Mouse (Mus musculus) hindbrain, embryonic 12.5 days (tissue): Measurements from ENCODE around the gene Ksr2. TPM values are rescaled to one million over a fixed set of nuclear protein-coding genes. Genes with fewer than 3 reads are reported as not detected.
A peak's percentile ranks its signal among the peaks of the same experiment; 100 is the strongest.
"Not testable (repeated sequence)": the region's sequence is repeated elsewhere in the genome, so short reads cannot be mapped to it uniquely, and the experiment has no call there.

Experiments
- ATAC-seq: fragments of 200-750 bp; cut with Nextera tagmentation; 2 replicates; pipeline ENCODE4 v1.8.0; 2017; ENCODE audit warnings: moderate TSS enrichment; ENCODE audit not compliant: low FRiP score
- H3K27ac ChIP-seq: fragments of 300-500 bp; sonication (generic); 2 replicates; pipeline ENCODE4 v1.5.1; 2016; ENCODE audit warnings: mild to moderate bottlenecking
- H3K27me3 ChIP-seq: fragments of 300-500 bp; sonication (generic); 2 replicates; pipeline ENCODE4 v1.6.1; 2016; ENCODE audit warnings: mild to moderate bottlenecking
- H3K36me3 ChIP-seq: fragments of 300-500 bp; sonication (generic); 2 replicates; pipeline ENCODE4 v1.6.1; 2016; ENCODE audit warnings: mild to moderate bottlenecking
- H3K4me1 ChIP-seq: fragments of 300-500 bp; sonication (generic); 2 replicates; pipeline ENCODE4 v1.6.1; 2016
- H3K4me2 ChIP-seq: fragments of 300-500 bp; sonication (generic); replicated peaks from 2 replicates; pipeline ENCODE4 v1.6.1; 2016; ENCODE audit warnings: mild to moderate bottlenecking
- H3K4me3 ChIP-seq: fragments of 300-500 bp; sonication (generic); 2 replicates; pipeline ENCODE4 v1.5.1; 2016; ENCODE audit warnings: mild to moderate bottlenecking
- H3K9ac ChIP-seq: fragments of 300-500 bp; sonication (generic); 2 replicates; pipeline ENCODE4 v1.6.1; 2016; ENCODE audit warnings: mild to moderate bottlenecking, moderate library complexity
- H3K9me3 ChIP-seq: fragments of 300-500 bp; sonication (generic); replicated peaks from 2 replicates; pipeline ENCODE4 v1.6.1; 2016; ENCODE audit warnings: mild to moderate bottlenecking
- WGBS: fragments of 180-500 bp; shearing (Covaris S2); methylation state at CpG from one replicate; pipeline ENCODE4 v1.1.7; 2016; 5-methylcytosine and 5-hydroxymethylcytosine counted together
- polyA plus RNA-seq: library from polyadenylated mRNA; unstranded; fragments of >200 nt; fragmentation: Nextera tagmentation; extraction: Ambion mirVana; gene quantifications from 2 replicates; pipeline ENCODE4 v1.2.1, GENCODE M21; 2016

Ksr2 gene
- polyA plus RNA-seq, 1 experiment from 2014 or later: 4.4 TPM

GRCm38 (mm10) chr5:117388296-117388751 is 25.5 kb upstream of the Ksr2 start:
- Histone ChIP-seq H3K4me2 (peak overlapping the region; percentile 65), H3K27ac (peak overlapping the region; percentile 76), H3K36me3 (peaks cover 23% of the 10 kb centered on the region), H3K27me3 (no peaks in the 10 kb centered on the region), H3K9me3 (no peaks in the 10 kb centered on the region; the same call in 1 of the 2 replicates), H3K9ac (peak overlapping the region; percentile 88), H3K4me1 (peaks cover 14% of the 10 kb centered on the region), H3K4me3 (peak overlapping the region; percentile 75)
- 12% methylated on average over 16 of the region's 16 CpGs for WGBS
- peak; percentile 12 for ATAC-seq

GRCm38 (mm10) chr5:117388877-117389276 is 24.9 kb upstream of the Ksr2 start, which contains the start of gene Rfc5:
Gene Rfc5, minus strand, starts transcription at chr5:117389047.
- Histone ChIP-seq H3K27ac (peak within 1 kb of the TSS; percentile 76), H3K4me2 (peak within 1 kb of the TSS; percentile 65), H3K27me3 (no peaks in the 10 kb centered on the region), H3K36me3 (peaks cover 17% of the 10 kb centered on the region), H3K9ac (peak within 1 kb of the TSS; percentile 88), H3K4me1 (peaks cover 14% of the 10 kb centered on the region), H3K4me3 (peak within 1 kb of the TSS; percentile 75), H3K9me3 (no peaks in the 10 kb centered on the region; the same call in 1 of the 2 replicates)
- WGBS: under 1% methylated on average over 43 of the region's 44 CpGs
- peak; percentile 96 for ATAC-seq

GRCm38 (mm10) chr5:117390895-117391294 is 22.9 kb upstream of the Ksr2 start:
- WGBS: 96% methylated on average over 1 of the region's 1 CpGs
- no peak overlapping the region for H3K9ac ChIP-seq
- H3K4me2 ChIP-seq: no peak overlapping the region
- ATAC-seq: no peak
- H3K9me3 ChIP-seq: no peaks in the 10 kb centered on the region; the same call in 1 of the 2 replicates
- peaks cover 14% of the 10 kb centered on the region for H3K4me1 ChIP-seq
- H3K27me3 ChIP-seq: no peaks in the 10 kb centered on the region
- no peaks in the 10 kb centered on the region for H3K36me3 ChIP-seq
- no peak overlapping the region for H3K4me3 ChIP-seq
- H3K27ac ChIP-seq: no peak overlapping the region

DNA sequence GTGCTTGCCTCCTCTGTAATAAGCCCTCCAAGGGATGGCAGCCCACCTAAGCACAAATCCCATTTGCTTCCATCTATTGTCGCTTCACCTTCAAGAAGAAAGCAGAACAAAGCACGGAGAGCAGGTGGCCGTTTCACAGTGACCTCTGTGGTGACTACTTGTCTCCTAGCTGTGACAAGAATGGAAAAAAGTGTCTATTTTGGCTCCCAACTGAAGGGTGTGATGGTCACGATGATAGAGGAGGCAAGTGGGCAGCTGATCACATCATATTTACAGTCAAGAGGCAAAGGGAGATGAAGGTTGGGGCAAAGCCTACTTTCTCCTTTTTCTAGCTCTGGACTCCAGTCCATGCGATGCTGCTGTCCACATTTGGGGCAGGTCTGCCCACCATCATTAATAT is 18.0 kb upstream of the Ksr2 start:
- Histone ChIP-seq H3K27ac (no peak overlapping the region), H3K4me2 (no peak overlapping the region), H3K27me3 (no peaks in the 10 kb centered on the region), H3K36me3 (no peaks in the 10 kb centered on the region), H3K4me1 (0 out of 2 replicates have a peak, but pooled peaks cover 2% of the 10 kb centered on the region), H3K4me3 (no peak overlapping the region), H3K9me3 (no peaks in the 10 kb centered on the region; the same call in 1 of the 2 replicates), H3K9ac (no peak overlapping the region)
- 88% methylated on average over 5 of the region's 5 CpGs for WGBS
- ATAC-seq: no peak

DNA sequence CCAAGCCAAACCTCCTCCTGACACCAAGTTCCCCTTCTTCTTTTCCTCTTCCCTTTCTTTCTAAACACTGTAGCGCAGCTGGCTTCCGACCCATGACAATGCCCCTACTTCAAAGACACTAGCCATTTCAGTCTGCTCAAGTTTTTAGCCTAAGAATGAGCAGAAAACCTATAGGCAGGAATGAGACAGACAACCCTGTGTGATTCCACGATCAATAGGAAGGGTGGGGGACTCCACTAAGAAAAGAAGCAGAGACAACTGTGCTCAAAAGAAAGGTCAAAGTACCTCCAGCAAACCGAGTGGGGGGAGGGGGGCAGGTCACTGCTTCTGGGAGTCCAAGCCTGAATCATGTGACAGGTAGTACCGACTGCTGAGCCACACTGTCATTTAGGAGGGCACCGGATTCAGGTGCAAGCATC is 17.2 kb upstream of the Ksr2 start:
- ATAC-seq: no peak
- Histone ChIP-seq H3K27ac (no peak overlapping the region), H3K9ac (no peak overlapping the region), H3K4me1 (0 out of 2 replicates have a peak, but pooled peaks cover 2% of the 10 kb centered on the region), H3K4me3 (no peak overlapping the region), H3K4me2 (no peak overlapping the region), H3K9me3 (no peaks in the 10 kb centered on the region; the same call in 1 of the 2 replicates), H3K36me3 (no peaks in the 10 kb centered on the region), H3K27me3 (no peaks in the 10 kb centered on the region)
- WGBS: 54% methylated on average over 6 of the region's 6 CpGs

DNA sequence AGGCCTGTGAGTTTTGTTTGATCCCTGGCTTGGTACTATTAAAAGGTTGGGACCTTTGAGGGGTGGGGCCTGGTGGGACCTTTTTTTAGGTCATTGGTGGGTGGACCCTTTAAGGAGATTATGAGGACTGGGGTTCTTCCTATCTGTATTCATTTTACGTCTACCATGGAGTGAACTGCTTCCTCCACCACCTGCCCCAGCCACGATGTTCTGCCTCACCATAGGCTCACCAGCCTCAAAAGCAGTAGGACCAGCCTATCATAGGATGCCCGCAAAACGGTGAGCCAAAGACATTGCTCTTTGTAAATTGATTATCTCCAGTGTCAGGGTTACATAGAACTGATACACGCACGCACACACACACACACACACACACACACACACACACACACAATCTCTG is 16.4 kb upstream of the Ksr2 start:
- no peak overlapping the region for H3K4me2 ChIP-seq
- H3K36me3 ChIP-seq: no peaks in the 10 kb centered on the region
- H3K4me1 ChIP-seq: 0 out of 2 replicates have a peak, but pooled peaks cover 2% of the 10 kb centered on the region
- H3K9ac ChIP-seq: no peak overlapping the region
- no peak overlapping the region for H3K4me3 ChIP-seq
- no peaks in the 10 kb centered on the region for H3K27me3 ChIP-seq
- no peak for ATAC-seq
- WGBS: 81% methylated on average over 6 of the region's 6 CpGs
- no peaks in the 10 kb centered on the region; the same call in 1 of the 2 replicates for H3K9me3 ChIP-seq
- H3K27ac ChIP-seq: no peak overlapping the region

DNA sequence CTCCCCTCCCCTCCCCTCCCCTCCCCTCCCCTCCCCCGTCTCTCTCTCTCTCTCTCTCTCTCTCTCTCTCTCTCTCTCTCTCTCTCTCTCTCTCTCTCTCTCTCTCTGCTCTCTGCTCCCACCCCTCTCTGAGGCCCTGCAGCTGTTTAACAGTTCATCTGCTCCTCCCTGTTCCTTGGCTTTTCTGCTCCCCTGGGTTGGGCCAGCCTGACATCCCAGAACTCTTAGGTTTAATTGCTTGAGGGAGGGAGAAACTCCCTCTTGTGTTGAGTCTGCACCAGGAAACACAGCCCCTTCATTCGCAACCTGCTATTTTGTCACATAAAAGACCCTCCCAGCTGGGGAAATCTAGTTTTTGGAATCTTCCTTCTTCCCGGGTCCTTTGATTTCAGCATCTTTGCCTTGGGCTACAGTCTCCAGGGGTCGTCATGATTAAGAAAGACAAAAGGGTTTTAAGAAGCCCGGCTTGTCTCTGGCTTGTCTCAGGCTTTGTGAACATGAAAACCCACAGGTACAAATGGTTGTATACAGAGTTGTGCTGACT is 15.7 kb upstream of the Ksr2 start:
- H3K4me1 ChIP-seq: 0 out of 2 replicates have a peak, but pooled peaks cover 2% of the 10 kb centered on the region
- H3K4me2 ChIP-seq: no peak overlapping the region
- 30% methylated on average over 4 of the region's 5 CpGs for WGBS

DNA sequence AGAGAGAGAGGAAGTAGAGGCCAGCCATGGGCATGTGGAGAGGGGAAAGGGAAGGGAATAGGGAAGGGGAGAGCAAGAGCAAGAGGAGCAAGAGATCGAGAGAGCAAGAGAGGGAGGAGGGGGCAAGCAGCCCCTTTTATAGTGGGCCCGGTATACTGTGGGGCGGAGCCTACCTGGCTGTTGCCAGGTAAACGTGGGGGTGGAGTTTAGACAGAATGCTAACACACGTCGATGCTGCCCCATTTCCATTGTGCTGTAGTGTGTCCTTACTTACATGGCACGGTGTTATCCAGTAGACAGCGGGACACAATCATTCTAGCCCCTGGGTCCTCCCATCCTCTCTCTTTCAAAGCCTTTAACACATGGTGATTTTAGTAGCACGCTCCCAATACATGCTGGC is 14.5 kb upstream of the Ksr2 start:
- no peak overlapping the region for H3K4me2 ChIP-seq
- 0 out of 2 replicates have a peak, but pooled peaks cover 2% of the 10 kb centered on the region for H3K4me1 ChIP-seq
- H3K4me3 ChIP-seq: no peak overlapping the region
- no peaks in the 10 kb centered on the region for H3K9me3 ChIP-seq
- H3K36me3 ChIP-seq: no peaks in the 10 kb centered on the region
- H3K27me3 ChIP-seq: no peaks in the 10 kb centered on the region
- H3K27ac ChIP-seq: no peak overlapping the region
- WGBS: 70% methylated on average over 9 of the region's 9 CpGs
- no peak for ATAC-seq
- no peak overlapping the region for H3K9ac ChIP-seq

More for the DNA sequence above, 15.7 kb upstream of the Ksr2 start:
- Histone ChIP-seq H3K36me3 (no peaks in the 10 kb centered on the region), H3K4me3 (no peak overlapping the region), H3K27me3 (no peaks in the 10 kb centered on the region), H3K9me3 (no peaks in the 10 kb centered on the region; the same call in 1 of the 2 replicates), H3K27ac (no peak overlapping the region), H3K9ac (no peak overlapping the region)
- no peak for ATAC-seq

DNA sequence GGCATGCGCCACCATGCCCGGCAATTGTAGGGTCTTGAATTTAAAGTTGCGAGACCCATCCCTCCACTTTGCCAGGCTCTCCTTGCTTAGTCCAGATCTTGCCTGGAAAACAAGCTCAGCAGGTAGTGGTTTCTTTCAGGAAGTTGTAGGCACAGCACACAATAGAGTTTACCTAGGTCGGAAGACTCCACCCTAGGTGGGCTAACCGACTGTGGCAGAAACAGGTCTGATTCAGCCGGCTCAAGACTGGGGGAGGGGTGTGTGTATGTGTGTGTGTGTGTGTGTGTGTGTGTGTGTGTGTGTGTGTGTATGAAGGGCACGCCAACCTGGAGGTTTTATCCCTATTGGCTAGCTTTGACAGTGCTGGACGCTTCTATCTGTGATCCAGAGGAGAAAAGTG is 10.2 kb upstream of the Ksr2 start:
- no peak overlapping the region for H3K9ac ChIP-seq
- H3K36me3 ChIP-seq: no peaks in the 10 kb centered on the region
- no peak overlapping the region for H3K4me3 ChIP-seq
- no peaks in the 10 kb centered on the region for H3K4me1 ChIP-seq
- no peaks in the 10 kb centered on the region for H3K9me3 ChIP-seq
- 83% methylated on average over 8 of the region's 8 CpGs for WGBS
- ATAC-seq: no peak
- H3K27ac ChIP-seq: no peak overlapping the region
- no peak overlapping the region for H3K4me2 ChIP-seq
- no peaks in the 10 kb centered on the region for H3K27me3 ChIP-seq

DNA sequence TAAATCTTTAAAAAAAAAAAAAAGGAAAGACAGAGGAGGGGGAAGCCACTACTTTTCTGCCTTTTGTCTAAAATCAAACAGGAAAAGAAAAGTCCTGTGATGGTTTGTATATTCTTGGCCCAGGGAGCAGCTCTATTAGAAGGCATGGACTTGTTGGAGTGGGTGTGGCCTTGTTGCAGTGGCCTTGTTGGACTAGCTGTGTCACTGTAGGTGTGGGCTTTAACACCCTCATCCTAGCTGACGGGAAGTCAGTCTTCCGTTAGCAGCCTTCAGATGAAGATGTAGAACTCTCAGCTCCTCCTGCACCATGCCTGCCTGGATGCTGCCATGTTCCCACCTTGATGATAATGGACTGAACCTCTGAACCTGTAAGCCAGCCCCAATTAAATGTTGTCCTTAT is 9.1 kb upstream of the Ksr2 start:
- not testable (repeated sequence) for H3K4me3 ChIP-seq, H3K36me3 ChIP-seq, H3K27me3 ChIP-seq, H3K9ac ChIP-seq, H3K9me3 ChIP-seq, ATAC-seq, H3K27ac ChIP-seq, H3K4me1 ChIP-seq, H3K4me2 ChIP-seq
- 95% methylated on average over 2 of the region's 2 CpGs for WGBS

GRCm38 (mm10) chr5:117408216-117408615 is 5.6 kb upstream of the Ksr2 start:
- no peak for ATAC-seq
- Histone ChIP-seq H3K27me3 (peaks cover 8% of the 10 kb centered on the region; the same call in 1 of the 2 replicates), H3K4me2 (no peak overlapping the region), H3K9ac (no peak overlapping the region), H3K36me3 (no peaks in the 10 kb centered on the region), H3K4me1 (peaks cover 4% of the 10 kb centered on the region), H3K27ac (no peak overlapping the region), H3K4me3 (no peak overlapping the region), H3K9me3 (no peaks in the 10 kb centered on the region)
- WGBS: 58% methylated on average over 4 of the region's 4 CpGs

DNA sequence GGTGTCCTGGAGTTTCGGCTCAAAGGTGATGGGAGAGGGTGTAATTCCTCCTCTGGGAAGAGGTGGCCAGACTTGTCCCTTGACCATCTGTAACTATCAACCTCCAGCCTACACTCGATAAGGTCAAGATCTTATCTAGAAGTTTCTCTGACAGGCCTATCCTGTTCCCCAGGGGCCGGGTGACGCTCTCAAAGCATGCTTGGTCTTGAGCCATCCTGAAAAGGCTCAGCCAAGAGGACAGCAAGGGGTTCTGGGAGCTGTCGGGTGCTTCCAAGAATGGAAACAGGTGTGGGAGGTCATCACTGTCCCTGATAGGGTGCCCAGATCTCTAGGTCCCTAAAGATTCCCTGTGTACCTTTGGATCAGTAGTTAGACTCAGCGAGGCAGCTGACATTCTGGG is 4.4 kb upstream of the Ksr2 start:
- 75% methylated on average over 6 of the region's 6 CpGs for WGBS
- H3K4me2 ChIP-seq: no peak overlapping the region
- H3K4me1 ChIP-seq: peaks cover 6% of the 10 kb centered on the region
- no peak overlapping the region for H3K9ac ChIP-seq
- H3K9me3 ChIP-seq: no peaks in the 10 kb centered on the region
- no peak overlapping the region for H3K4me3 ChIP-seq
- no peaks in the 10 kb centered on the region for H3K36me3 ChIP-seq
- no peak for ATAC-seq
- H3K27ac ChIP-seq: no peak overlapping the region
- H3K27me3 ChIP-seq: peaks cover 13% of the 10 kb centered on the region

GRCm38 (mm10) chr5:117414611-117415010 is 811 bp downstream of the Ksr2 start:
- H3K4me2 ChIP-seq: peak overlapping the region; percentile 86
- peak overlapping the region; percentile 73 for H3K4me3 ChIP-seq
- H3K9ac ChIP-seq: peak overlapping the region; percentile 79
- peaks cover 33% of the 10 kb centered on the region for H3K27me3 ChIP-seq
- H3K27ac ChIP-seq: peak overlapping the region; percentile 92
- 3% methylated on average over 10 of the region's 10 CpGs for WGBS
- peaks cover 22% of the 10 kb centered on the region for H3K4me1 ChIP-seq
- H3K36me3 ChIP-seq: no peaks in the 10 kb centered on the region
- no peaks in the 10 kb centered on the region for H3K9me3 ChIP-seq
- peak; percentile 12 for ATAC-seq
